Mouse (Mus musculus) cerebellum, adult 2 months (tissue): ENCODE results near the gene Gaa.

Experiments
- CTCF ChIP-seq: fragments of 200-500 bp; IDR thresholded peaks from 2 replicates; pipeline ENCODE4 v1.5.1; 2011; ENCODE audit warnings: low read depth, mild to moderate bottlenecking, control low read depth, low read length, moderate library complexity, borderline replicate concordance; ENCODE audit not compliant: insufficient read depth
- POLR2A ChIP-seq: fragments of 200-500 bp; IDR thresholded peaks from 2 replicates; pipeline ENCODE4 v1.6.1; 2011; ENCODE audit warnings: low read length, control low read depth, borderline replicate concordance; ENCODE audit not compliant: insufficient read depth

DNA sequence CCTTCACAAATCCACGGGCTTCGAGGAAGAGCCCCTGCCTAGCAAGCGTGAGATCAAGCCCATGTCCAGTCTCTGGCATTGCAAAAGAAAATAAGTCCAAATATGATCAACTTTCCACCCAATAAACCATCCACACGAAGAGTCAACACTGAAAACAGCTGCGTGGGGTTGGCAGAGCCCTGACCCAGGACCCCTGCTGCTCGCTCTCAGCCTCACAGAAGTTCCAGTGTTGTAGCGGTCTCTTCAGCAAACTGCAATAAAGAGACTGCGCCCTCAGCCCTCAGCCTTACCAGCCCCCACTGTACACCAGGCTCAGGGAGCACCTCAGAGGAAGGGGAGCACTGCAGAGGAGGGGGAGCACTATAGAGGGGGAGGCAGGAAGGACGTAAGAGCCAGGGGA lies 42.1 kb upstream of the Gaa start:
- TF ChIP-seq POLR2A (no peak), CTCF (no peak)
